Mouse (Mus musculus) bone marrow, adult 2 months (tissue): ENCODE measurements around the gene Kcnh1.

Source experiments
- CTCF ChIP-seq: fragments of 200-500 bp; IDR thresholded peaks from 2 replicates; pipeline ENCODE4 v1.5.1; 2011; ENCODE audit warnings: low read length, control low read depth; ENCODE audit not compliant: control insufficient read depth, insufficient read depth
- POLR2A ChIP-seq: fragments of 200-500 bp; IDR thresholded peaks from 2 replicates; pipeline ENCODE4 v1.6.1; 2011; ENCODE audit warnings: low read depth, mild to moderate bottlenecking, control low read depth, low read length, borderline replicate concordance; ENCODE audit not compliant: control insufficient read depth

DNA sequence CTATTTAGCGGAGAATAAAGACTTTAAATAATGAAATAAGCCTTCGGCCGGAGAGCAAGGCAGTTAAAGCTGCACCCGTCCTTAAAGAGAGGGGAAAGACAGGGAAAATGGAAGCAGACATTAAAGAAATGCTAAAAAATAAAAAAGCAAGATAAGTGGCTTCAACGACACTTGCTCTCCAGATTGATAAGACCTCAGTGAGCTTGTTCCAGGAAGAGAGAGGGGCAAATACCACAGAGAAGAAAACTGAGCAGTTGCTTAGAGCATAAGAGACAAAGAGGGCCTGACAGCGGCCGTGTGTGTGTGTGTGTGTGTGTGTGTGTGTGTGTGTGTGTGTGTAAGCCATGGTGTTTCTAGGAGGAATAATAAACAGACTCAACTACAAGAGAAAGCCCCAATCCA lies 123.0 kb downstream of the Kcnh1 start:
- TF ChIP-seq POLR2A (no peak), CTCF (no peak)
